Mouse (Mus musculus): ENCODE measurements at regions not wholly inside any gene's neighbourhood (a gene's known extent, or its start where the extent isn't known, plus 50 kb on each side); places are given as distances from the start of the nearest gene placed in this dataset.

GRCm38 (mm10) chr16:78490245-78490644 is 86.3 kb downstream of the D16Ertd472e start:
- peak; percentile 98 for DNase-seq (ENCODE audit: low read depth, low spot score)

GRCm38 (mm10) chr16:78489604-78490003 is 86.9 kb downstream of the D16Ertd472e start:
- DNase-seq (ENCODE audit: low read depth, low spot score): peak; percentile 58

- DNase-seq (ENCODE audit: low read depth, low spot score): no peak
These were observed 90.0 kb downstream of the D16Ertd472e start for GRCm38 (mm10) chr16:78486531-78486930.

GRCm38 (mm10) chr16:78484319-78484718 is 92.2 kb downstream of the D16Ertd472e start:
- DNase-seq (ENCODE audit: low read depth, low spot score): no peak

GRCm38 (mm10) chr16:78481571-78481970 is 94.9 kb downstream of the D16Ertd472e start:
- no peak for DNase-seq (ENCODE audit: low read depth, low spot score)

- no peak for DNase-seq (ENCODE audit: low read depth, low spot score)
These were observed 95.4 kb downstream of the D16Ertd472e start for GRCm38 (mm10) chr16:78481065-78481464.

- no peak for DNase-seq (ENCODE audit: low read depth, low spot score)
These were observed 96.2 kb downstream of the D16Ertd472e start for GRCm38 (mm10) chr16:78480261-78480660.

- no peak for DNase-seq (ENCODE audit: low read depth, low spot score)
These were observed 96.5 kb upstream of the Btg3 start for GRCm38 (mm10) chr16:78473456-78473855.

GRCm38 (mm10) chr16:78459996-78460395 is 83.0 kb upstream of the Btg3 start:
- DNase-seq (ENCODE audit: low read depth, low spot score): no peak

- DNase-seq (ENCODE audit: low read depth, low spot score): no peak
These were observed 80.7 kb upstream of the Btg3 start for GRCm38 (mm10) chr16:78457731-78458151.

GRCm38 (mm10) chr16:78456345-78456744 is 79.4 kb upstream of the Btg3 start:
- DNase-seq (ENCODE audit: low read depth, low spot score): peak; percentile 97

GRCm38 (mm10) chr16:78454509-78454908 is 77.5 kb upstream of the Btg3 start:
- no peak for DNase-seq (ENCODE audit: low read depth, low spot score)

GRCm38 (mm10) chr16:78452303-78452702 is 75.3 kb upstream of the Btg3 start:
- peak; percentile 77 for DNase-seq (ENCODE audit: low read depth, low spot score)

- no peak for DNase-seq (ENCODE audit: low read depth, low spot score)
These were observed 74.8 kb upstream of the Btg3 start for GRCm38 (mm10) chr16:78451750-78452149.

- DNase-seq (ENCODE audit: low read depth, low spot score): peak; percentile 38
These were observed 74.3 kb upstream of the Btg3 start for GRCm38 (mm10) chr16:78451251-78451650.

- peak; percentile 72 for DNase-seq (ENCODE audit: low read depth, low spot score)
These were observed 72.2 kb upstream of the Btg3 start for GRCm38 (mm10) chr16:78449231-78449630.

GRCm38 (mm10) chr16:78443262-78443661 is 66.3 kb upstream of the Btg3 start:
- DNase-seq (ENCODE audit: low read depth, low spot score): no peak

- no peak for DNase-seq (ENCODE audit: low read depth, low spot score)
These were observed 65.8 kb upstream of the Btg3 start for GRCm38 (mm10) chr16:78442830-78443229.

- DNase-seq (ENCODE audit: low read depth, low spot score): peak; percentile 18
These were observed 65.0 kb upstream of the Btg3 start for GRCm38 (mm10) chr16:78441961-78442360.

- DNase-seq (ENCODE audit: low read depth, low spot score): no peak
These were observed 58.7 kb upstream of the Btg3 start for GRCm38 (mm10) chr16:78435707-78436106.

GRCm38 (mm10) chr16:78427470-78428041 is 50.6 kb upstream of the Btg3 start:
- DNase-seq (ENCODE audit: low read depth, low spot score): no peak

Data from R1 (cell line).